Mouse (Mus musculus) forebrain, embryonic 12.5 days (tissue): Measurements from ENCODE around the gene Pigw. TPM values are rescaled to one million over a fixed set of nuclear protein-coding genes. Genes with fewer than 3 reads are reported as not detected.

Experiments
- ATAC-seq: fragments of 200-750 bp; cut with Nextera tagmentation; 2 replicates; pipeline ENCODE4 v1.8.0; 2017; ENCODE audit warnings: moderate TSS enrichment; ENCODE audit not compliant: low FRiP score
- H3K27ac ChIP-seq: fragments of 300-500 bp; sonication (generic); 2 replicates; pipeline ENCODE4 v1.5.1; 2016; ENCODE audit warnings: mild to moderate bottlenecking
- H3K27me3 ChIP-seq: fragments of 300-500 bp; sonication (generic); 2 replicates; pipeline ENCODE4 v1.6.1; 2016; ENCODE audit warnings: mild to moderate bottlenecking
- H3K36me3 ChIP-seq: fragments of 300-500 bp; sonication (generic); replicated peaks from 2 replicates; pipeline ENCODE4 v1.6.1; 2016; ENCODE audit warnings: mild to moderate bottlenecking
- H3K4me1 ChIP-seq: fragments of 300-500 bp; sonication (generic); 2 replicates; pipeline ENCODE4 v1.6.1; 2016
- H3K4me2 ChIP-seq: fragments of 300-500 bp; sonication (generic); 2 replicates; pipeline ENCODE4 v1.6.1; 2016; ENCODE audit warnings: mild to moderate bottlenecking, moderate library complexity
- H3K4me3 ChIP-seq: fragments of 300-500 bp; sonication (generic); replicated peaks from 2 replicates; pipeline ENCODE4 v1.5.1; 2016; ENCODE audit warnings: mild to moderate bottlenecking
- H3K9ac ChIP-seq: fragments of 300-500 bp; sonication (generic); 2 replicates; pipeline ENCODE4 v1.6.1; 2016; ENCODE audit warnings: mild to moderate bottlenecking
- H3K9me3 ChIP-seq: fragments of 300-500 bp; sonication (generic); 2 replicates; pipeline ENCODE4 v1.6.1; 2016
- WGBS: fragments of 180-500 bp; shearing (Covaris S2); methylation state at CpG from one replicate; pipeline ENCODE4 v1.1.7; 2016; 5-methylcytosine and 5-hydroxymethylcytosine counted together
- polyA plus RNA-seq: library from polyadenylated mRNA; unstranded; fragments of >200 nt; fragmentation: Nextera tagmentation; extraction: Ambion mirVana; gene quantifications from 2 replicates; pipeline ENCODE4 v1.2.1, GENCODE M21; 2016

Pigw gene
- polyA plus RNA-seq = 2.9 and 3.5 TPM in 2 replicates

DNA sequence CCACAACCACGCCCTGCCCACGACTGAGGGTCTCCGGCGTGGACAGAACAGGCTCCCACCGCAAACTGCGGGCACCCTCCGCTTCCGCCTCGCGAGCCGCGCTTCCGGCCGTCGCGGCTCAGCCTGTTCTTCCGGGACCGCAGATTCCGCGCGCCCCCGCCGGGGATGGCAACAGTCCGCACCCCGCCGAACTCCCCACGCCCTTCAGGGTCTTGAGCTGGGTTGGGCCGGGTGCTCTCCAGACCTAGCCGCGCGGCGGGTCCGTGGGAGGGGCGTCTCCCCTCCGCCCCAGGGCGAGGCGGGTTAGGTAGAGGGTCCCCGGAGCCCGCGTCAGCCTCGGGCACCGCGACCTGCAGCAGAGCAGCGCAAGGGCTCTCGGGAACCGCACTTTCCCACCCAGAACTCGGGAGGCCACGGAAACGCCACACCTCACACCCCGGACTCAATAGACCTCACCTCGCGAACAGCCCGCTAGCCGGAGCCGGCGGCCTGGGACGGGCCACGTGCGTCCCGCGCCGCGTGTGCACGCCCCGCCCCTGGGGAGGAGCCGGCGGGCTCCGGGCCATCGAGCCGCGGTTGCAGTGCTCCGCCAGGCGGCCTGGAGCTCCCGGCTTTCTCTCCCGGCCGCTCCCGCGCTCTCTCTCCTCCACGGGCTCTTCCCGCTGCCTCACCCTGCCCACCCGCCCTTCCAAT is at the start of gene Pigw, which contains the start of gene Myo19:
Gene Pigw (minus strand): TSS at position 514 of the 693 bp plus-strand sequence.
Gene Myo19 (plus strand): TSS at position 377 of the 693 bp plus-strand sequence.
- ATAC-seq = peak; percentile 96
- peak within 1 kb of the TSS; percentile 81 for H3K27ac ChIP-seq
- H3K9me3 ChIP-seq = no peaks in the 10 kb centered on the region
- H3K9ac ChIP-seq = peak within 1 kb of the TSS; percentile 83
- peak within 1 kb of the TSS; percentile 88 for H3K4me2 ChIP-seq
- peaks cover 20% of the 10 kb centered on the region for H3K36me3 ChIP-seq
- no peaks in the 10 kb centered on the region for H3K27me3 ChIP-seq
- WGBS = 0% methylated on average over 77 of the region's 81 CpGs
- peak within 1 kb of the TSS; percentile 73 for H3K4me3 ChIP-seq
- peaks cover 17% of the 10 kb centered on the region for H3K4me1 ChIP-seq

DNA sequence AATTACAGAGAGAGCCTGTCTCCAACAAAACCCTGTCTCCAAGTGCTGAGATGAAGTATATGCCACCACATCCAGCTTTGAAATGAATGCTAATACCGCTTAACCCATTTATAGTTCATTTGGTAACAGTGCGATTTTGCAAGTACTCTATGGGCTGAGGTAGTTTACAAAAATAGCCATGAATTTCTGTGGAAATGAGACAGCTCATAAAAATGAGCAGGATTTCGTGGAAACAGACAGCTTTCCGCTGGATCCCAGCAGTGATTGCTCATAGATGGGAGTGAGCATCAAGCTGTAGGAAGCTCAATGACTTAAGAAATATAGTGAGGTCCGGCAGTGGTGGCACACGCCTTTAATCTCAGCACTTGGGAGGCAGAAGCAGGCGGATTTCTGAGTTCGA is 40.9 kb upstream of the Pigw start:
- H3K36me3 ChIP-seq = no peaks in the 10 kb centered on the region
- no peak overlapping the region for H3K9ac ChIP-seq
- no peak overlapping the region for H3K4me3 ChIP-seq
- 0 out of 2 replicates have a peak, but pooled peaks cover 4% of the 10 kb centered on the region for H3K27me3 ChIP-seq
- H3K27ac ChIP-seq = no peak overlapping the region
- no peak for ATAC-seq
- H3K9me3 ChIP-seq = no peaks in the 10 kb centered on the region
- peaks cover 5% of the 10 kb centered on the region for H3K4me1 ChIP-seq
- 87% methylated on average over 8 of the region's 8 CpGs for WGBS
- H3K4me2 ChIP-seq = no peak overlapping the region

DNA sequence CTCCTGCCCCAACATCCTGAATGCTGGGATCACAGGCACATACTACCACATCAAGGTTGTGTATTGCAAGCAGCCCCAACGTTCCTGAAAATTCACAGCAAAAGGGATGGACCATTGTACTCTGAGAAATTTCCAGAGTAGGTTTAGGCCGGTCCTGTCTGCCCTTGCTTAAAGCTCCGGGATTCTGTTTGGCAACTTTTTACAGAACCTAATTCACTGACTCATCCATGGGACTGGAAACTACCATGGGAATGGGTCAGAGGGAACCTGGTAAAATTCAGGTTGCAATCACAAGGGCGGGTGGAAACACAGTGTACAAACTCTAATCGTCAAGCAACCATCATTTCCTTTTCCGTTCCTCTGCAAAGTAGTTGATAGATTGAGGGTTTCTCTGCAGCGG is 39.9 kb upstream of the Pigw start:
- H3K36me3 ChIP-seq = no peaks in the 10 kb centered on the region

DNA sequence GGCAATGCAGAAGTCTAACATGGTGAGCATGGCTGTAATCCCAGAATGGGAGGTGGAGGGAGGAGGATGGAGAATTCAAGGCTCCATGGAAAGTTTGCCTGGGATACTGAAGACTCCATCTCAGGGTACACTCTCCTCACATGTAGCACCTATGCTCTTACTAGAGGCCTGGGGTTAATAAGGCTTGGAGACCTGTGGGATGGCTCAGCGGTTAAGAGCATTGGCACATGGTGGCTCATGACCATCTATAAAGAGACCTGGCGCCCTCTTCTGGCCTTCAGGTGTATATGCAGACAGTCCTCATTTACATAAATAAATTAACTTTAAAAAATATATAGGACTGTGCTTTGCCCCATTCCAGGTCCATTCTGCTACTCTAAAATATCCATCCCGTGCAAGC is 39.2 kb upstream of the Pigw start:
- Histone ChIP-seq H3K4me2 (no peak overlapping the region), H3K27me3 (0 out of 2 replicates have a peak, but pooled peaks cover 4% of the 10 kb centered on the region), H3K4me3 (no peak overlapping the region), H3K9ac (no peak overlapping the region), H3K27ac (no peak overlapping the region), H3K4me1 (peaks cover 20% of the 10 kb centered on the region), H3K36me3 (no peaks in the 10 kb centered on the region; the same call in 1 of the 2 replicates), H3K9me3 (no peaks in the 10 kb centered on the region)
- no peak for ATAC-seq
- 40% methylated on average over 3 of the region's 3 CpGs for WGBS

More for the DNA sequence above, 39.9 kb upstream of the Pigw start:
- H3K9me3 ChIP-seq = no peaks in the 10 kb centered on the region
- H3K27ac ChIP-seq = no peak overlapping the region
- 0 out of 2 replicates have a peak, but pooled peaks cover 4% of the 10 kb centered on the region for H3K27me3 ChIP-seq
- no peak overlapping the region for H3K4me2 ChIP-seq
- no peak overlapping the region for H3K9ac ChIP-seq
- ATAC-seq = no peak
- 81% methylated on average over 7 of the region's 7 CpGs for WGBS
- peaks cover 13% of the 10 kb centered on the region for H3K4me1 ChIP-seq
- H3K4me3 ChIP-seq = no peak overlapping the region

DNA sequence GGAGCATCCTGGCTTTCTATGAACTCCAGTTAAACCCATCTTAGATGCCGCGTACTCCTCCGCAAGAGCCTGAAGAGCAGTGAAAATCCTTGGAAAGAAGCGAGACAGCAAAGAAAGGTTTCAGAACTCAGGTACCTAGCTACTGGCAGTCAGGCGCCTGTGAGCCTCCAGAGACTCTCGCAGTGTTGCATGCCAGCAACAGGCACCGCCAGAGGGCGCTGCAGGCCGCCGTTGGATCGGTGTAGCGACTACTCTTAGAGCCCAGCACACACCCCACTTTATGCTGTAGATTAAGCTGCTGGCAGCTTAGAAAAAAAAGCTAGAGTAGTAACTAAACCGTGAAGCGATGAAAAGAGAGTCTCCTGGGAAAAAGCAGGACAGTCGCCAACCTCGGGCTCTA is 38.3 kb upstream of the Pigw start:
- peaks cover 22% of the 10 kb centered on the region for H3K4me1 ChIP-seq
- H3K9me3 ChIP-seq = no peaks in the 10 kb centered on the region
- H3K9ac ChIP-seq = no peak overlapping the region
- no peak; the same call in 1 of the 2 replicates for ATAC-seq
- H3K4me3 ChIP-seq = no peak overlapping the region
- peaks cover 6% of the 10 kb centered on the region for H3K36me3 ChIP-seq
- H3K27me3 ChIP-seq = 0 out of 2 replicates have a peak, but pooled peaks cover 4% of the 10 kb centered on the region
- H3K27ac ChIP-seq = no peak overlapping the region
- WGBS = 6% methylated on average over 16 of the region's 16 CpGs
- H3K4me2 ChIP-seq = peak overlapping the region; percentile 37

DNA sequence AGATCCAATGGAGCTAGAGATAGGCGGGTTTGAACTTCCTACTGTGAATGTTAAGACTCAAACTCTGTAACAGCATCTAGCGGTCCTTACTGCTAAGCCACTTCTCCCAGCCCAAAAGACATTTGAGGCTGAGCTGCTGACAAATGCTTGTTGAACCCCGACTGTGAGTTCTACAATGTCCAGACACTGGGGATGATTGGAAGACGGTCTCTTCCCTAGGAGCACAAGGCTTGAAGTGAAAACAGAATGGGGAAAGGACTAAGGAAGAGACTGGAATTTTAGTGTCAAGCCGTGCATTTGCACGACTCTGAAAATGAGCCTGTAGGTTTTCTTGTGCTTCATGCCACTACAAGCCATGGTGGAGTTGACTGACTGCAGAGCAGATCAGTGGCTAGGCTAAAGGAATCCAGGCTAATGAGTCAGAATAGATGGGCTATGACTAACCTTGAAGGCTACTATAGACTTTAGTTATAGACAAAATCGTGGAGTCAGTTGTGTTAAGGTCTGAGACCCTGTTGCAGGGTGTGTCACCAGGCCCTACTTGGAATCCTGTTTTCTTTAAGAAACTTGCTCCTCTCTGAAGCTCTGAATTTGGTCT is 36.7 kb upstream of the Pigw start:
- no peak for ATAC-seq
- Histone ChIP-seq H3K9me3 (no peaks in the 10 kb centered on the region), H3K27ac (no peak overlapping the region), H3K36me3 (peaks cover 21% of the 10 kb centered on the region), H3K4me1 (peaks cover 22% of the 10 kb centered on the region), H3K4me3 (peak overlapping the region; percentile 95), H3K4me2 (peak overlapping the region; percentile 79), H3K27me3 (0 out of 2 replicates have a peak, but pooled peaks cover 4% of the 10 kb centered on the region), H3K9ac (peak overlapping the region; percentile 26; the same call in 1 of the 2 replicates)
- WGBS = 55% methylated on average over 7 of the region's 7 CpGs

DNA sequence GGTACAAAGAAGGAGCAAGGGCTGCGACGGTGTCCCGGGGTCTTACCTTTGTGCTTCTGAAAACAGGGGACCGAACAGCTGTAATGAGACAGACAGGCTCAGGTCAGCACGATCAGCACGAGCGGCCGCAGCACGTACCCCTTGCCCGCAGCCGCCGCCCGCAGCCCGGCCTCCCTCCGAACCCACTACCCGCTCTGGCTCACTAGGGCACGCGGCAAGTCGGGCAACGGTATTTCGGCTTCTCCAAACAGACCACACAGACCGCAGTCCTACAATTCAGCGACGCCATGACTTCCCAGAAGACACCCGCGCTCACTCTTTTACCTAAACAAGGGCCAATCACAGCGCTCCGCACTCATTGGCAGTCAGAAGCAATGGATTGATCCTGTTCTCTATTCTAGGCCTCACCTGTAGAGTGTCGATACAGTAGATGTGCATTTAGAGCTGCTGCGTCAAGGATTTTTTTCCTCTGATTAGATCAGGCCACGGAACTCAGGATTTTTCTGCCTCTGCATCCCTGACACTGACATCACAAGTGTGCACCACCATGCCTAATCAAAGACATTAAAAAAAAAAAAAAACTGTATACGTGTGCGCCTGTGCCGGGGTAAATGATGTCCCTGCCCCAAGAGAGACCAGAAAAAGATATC is 36.1 kb upstream of the Pigw start, which contains the start of gene Znhit3:
Gene Znhit3 (minus strand): TSS at position 314 of the 650 bp plus-strand sequence.
- peaks cover 22% of the 10 kb centered on the region for H3K4me1 ChIP-seq
- H3K4me3 ChIP-seq = peak within 1 kb of the TSS; percentile 95
- H3K36me3 ChIP-seq = peaks cover 27% of the 10 kb centered on the region
- 4% methylated on average over 34 of the region's 34 CpGs for WGBS
- ATAC-seq = peak; percentile 89
- peak within 1 kb of the TSS; percentile 82 for H3K9ac ChIP-seq
- no peaks in the 10 kb centered on the region for H3K9me3 ChIP-seq
- peak within 1 kb of the TSS; percentile 79 for H3K4me2 ChIP-seq
- H3K27ac ChIP-seq = no peak within 1 kb of the TSS
- 0 out of 2 replicates have a peak, but pooled peaks cover 4% of the 10 kb centered on the region for H3K27me3 ChIP-seq

DNA sequence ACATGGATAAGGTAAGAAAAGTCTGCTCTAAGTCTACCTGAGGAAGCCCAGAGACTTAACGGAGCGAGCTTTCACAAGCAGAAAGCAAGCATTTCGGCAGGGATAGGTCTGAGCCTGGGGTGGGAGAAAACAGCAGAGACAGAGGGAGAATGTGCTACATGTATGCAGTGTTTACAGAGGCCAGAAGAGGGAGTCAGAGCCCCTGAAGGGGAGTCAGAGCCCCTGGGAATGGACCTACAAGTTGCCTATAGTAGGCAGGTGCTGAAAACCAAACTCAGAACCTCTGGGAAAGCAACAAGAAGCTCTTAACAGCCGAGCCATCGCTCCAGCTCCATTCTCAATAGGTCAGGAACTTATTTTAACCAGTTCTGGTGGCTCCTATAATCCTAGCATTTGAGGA is 34.6 kb upstream of the Pigw start:
- H3K27ac ChIP-seq = no peak overlapping the region

DNA sequence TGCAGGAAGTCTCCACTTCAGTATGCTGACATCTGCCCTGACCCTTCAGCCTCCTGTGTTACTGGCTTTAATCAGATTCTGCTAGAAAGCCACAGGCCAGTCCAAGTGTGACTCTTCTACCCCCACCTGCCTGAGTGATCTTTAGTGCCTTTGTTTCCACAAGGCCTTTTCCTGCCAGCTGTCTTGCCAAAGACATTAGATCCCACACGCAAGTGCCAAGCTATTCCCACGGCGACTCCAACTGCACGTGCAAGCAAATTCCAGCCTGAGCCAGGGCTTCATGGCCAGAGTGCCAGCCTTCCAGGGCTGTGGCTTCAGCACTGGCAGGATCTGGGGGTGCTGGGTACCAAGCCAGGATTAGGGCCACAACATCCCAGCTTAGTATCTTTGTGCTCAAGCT is 30.3 kb upstream of the Pigw start:
- H3K9me3 ChIP-seq = no peaks in the 10 kb centered on the region
- H3K36me3 ChIP-seq = peaks cover 82% of the 10 kb centered on the region
- 86% methylated on average over 4 of the region's 4 CpGs for WGBS
- H3K4me3 ChIP-seq = no peak overlapping the region
- no peak overlapping the region for H3K9ac ChIP-seq
- peaks cover 14% of the 10 kb centered on the region for H3K4me1 ChIP-seq
- no peak overlapping the region for H3K27ac ChIP-seq
- ATAC-seq = no peak
- H3K4me2 ChIP-seq = no peak overlapping the region
- H3K27me3 ChIP-seq = no peaks in the 10 kb centered on the region

More for the DNA sequence above, 34.6 kb upstream of the Pigw start:
- Histone ChIP-seq H3K9ac (no peak overlapping the region), H3K9me3 (no peaks in the 10 kb centered on the region), H3K4me1 (peaks cover 22% of the 10 kb centered on the region), H3K4me3 (0 out of 2 replicates have a peak overlapping the region, but pooled peaks have one; percentile 5), H3K4me2 (no peak overlapping the region), H3K36me3 (peaks cover 40% of the 10 kb centered on the region), H3K27me3 (0 out of 2 replicates have a peak, but pooled peaks cover 4% of the 10 kb centered on the region)
- ATAC-seq = no peak
- 81% methylated on average over 5 of the region's 5 CpGs for WGBS

DNA sequence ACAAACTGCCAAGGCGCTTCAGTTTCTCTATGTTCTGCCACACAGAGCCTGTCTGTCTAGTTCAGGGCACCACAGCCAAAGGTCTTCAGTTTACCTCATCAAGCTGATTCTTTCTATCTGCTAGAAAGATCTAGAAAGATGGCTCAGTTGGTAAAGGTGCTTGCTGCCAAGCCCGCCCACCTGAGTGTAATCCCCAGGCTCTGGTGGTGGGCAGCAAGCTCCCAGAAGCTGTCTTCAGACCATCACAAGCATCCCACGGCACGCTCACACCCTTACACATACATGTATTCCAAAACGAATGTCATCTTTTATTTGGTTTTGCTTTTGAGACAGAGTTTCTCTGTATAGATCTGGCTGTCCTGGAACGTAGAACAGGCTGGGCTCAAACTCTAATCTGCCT is 28.4 kb upstream of the Pigw start:
- no peaks in the 10 kb centered on the region for H3K27me3 ChIP-seq
- no peaks in the 10 kb centered on the region for H3K4me1 ChIP-seq
- H3K4me3 ChIP-seq = no peak overlapping the region
- H3K9me3 ChIP-seq = no peaks in the 10 kb centered on the region
- no peak overlapping the region for H3K4me2 ChIP-seq
- no peak overlapping the region for H3K9ac ChIP-seq
- H3K27ac ChIP-seq = no peak overlapping the region
- WGBS = 95% methylated on average over 6 of the region's 6 CpGs
- no peak for ATAC-seq
- H3K36me3 ChIP-seq = peaks cover 96% of the 10 kb centered on the region

DNA sequence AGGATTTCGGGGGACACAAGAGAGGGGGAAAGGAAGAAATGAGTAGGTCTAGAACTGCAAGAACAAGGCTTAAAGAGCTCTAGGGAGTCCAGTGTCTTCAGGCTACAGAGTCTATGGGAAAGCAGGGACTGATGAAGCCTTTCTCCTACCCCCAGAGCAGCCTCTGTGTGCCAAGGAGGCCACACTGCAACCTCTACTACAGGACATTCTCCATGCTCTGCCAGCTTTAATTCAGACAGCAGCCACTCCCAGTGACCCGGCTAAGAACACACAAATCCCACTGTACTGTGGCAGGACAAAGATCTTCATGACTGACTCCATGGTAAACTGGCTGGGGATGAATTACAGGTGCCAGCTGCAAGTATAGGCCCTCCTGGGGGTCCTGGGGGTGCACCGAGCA is 27.0 kb upstream of the Pigw start:
- Histone ChIP-seq H3K36me3 (peaks cover 98% of the 10 kb centered on the region), H3K9me3 (no peaks in the 10 kb centered on the region), H3K4me3 (no peak overlapping the region), H3K9ac (no peak overlapping the region), H3K4me1 (no peaks in the 10 kb centered on the region), H3K27me3 (no peaks in the 10 kb centered on the region), H3K27ac (no peak overlapping the region), H3K4me2 (no peak overlapping the region)
- ATAC-seq = no peak
- WGBS = 86% methylated on average over 3 of the region's 3 CpGs

DNA sequence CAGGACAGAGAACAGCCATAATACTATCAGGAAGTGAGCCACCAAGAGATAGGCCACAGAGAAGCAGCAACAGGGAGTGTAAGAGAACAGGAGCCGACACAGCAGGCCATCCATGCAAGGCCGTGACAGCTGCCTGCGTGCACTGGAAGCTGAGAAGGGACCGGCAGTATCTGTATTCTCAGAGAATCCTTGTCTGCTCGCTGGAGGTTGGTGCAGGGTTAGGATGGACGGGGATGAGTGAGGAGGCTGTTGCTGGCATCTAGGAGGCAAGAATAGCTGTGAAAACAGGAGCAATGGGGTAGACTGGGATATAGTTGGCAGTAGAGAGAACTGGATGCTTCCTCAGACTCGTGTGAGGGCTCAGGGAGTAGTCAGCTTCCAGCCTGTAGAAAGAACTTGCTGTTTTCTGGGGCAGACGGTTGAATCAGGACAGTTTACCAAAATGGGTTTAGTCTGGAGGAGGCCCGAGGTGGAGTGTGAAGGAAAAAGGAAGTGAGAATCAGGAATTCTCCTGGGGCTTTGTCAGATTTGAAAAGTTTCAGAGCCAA is 24.6 kb upstream of the Pigw start:
- Histone ChIP-seq H3K4me3 (no peak overlapping the region), H3K36me3 (peaks cover 98% of the 10 kb centered on the region)
- WGBS = 88% methylated on average over 9 of the region's 9 CpGs

More for the DNA sequence above, 24.6 kb upstream of the Pigw start:
- Histone ChIP-seq H3K4me2 (no peak overlapping the region), H3K9ac (no peak overlapping the region), H3K27ac (no peak overlapping the region), H3K27me3 (no peaks in the 10 kb centered on the region), H3K9me3 (no peaks in the 10 kb centered on the region), H3K4me1 (no peaks in the 10 kb centered on the region)
- ATAC-seq = no peak
